Mouse (Mus musculus) thymus, postnatal 0 days (tissue): ENCODE results near the gene Lrrc14b. TPM values are rescaled to one million over a fixed set of nuclear protein-coding genes. Genes with fewer than 3 reads are reported as not detected.

Experiments used
- DNase-seq: peaks from one replicate; pipeline ENCODE4 v3.0.0-alpha.2; 2015; ENCODE audit warnings: low spot score
- polyA plus RNA-seq: library from polyadenylated mRNA; unstranded; fragments of >200 nt; fragmentation: Nextera tagmentation; extraction: Ambion mirVana; gene quantifications from 2 replicates; pipeline ENCODE4 v1.2.1, GENCODE M21; 2015

Gene Lrrc14b
- not detected in 2 replicates for polyA plus RNA-seq

DNA sequence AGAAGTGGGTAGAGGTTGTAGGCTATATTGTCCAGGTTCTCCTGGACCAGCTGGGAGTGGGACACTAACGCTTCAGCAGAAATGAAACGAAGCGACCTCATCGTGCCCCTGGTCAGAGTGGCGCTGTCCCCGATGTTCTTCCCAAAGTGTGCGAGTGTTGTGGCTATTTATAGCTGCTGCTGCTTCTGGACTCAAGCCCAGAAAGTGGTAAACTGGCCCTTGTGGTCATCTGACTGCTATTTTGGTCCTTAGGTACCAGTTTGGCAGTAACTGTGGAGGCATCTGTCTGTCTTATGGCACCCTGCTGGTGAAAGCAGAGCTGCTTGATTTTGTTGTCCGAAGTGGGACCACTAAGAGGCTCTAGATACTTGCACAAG, at the start of gene Lrrc14b:
Gene Lrrc14b, minus strand, starts transcription at position 147 of the 377 bp plus-strand sequence.
- no peak for DNase-seq

DNA sequence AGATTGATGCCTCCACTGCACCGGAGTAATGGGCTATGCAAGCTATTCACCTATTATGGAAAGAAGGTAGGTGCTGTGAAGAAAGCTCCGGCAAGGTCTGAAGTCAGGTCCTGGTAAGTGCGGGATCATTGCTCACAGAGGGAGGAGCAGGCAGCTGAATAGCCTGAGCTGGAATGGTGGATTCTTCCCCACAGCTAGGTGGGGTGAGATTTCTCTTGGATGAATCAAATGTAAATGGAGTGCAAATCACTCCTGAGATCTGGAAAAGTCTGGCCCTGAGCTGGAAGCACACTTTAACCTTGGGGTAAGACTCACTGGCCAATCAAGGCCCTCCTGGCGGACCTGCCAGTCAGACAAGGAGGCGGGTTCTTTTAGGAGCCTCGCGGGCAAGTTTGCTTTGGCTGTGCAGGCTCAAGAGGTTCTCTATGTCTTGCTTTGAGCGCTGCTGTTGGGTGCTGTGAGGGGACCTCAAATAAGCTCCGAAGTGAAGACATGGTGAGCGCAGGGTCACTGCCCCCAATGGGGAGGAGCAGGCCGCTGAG, 35.6 kb upstream of the Lrrc14b start, which contains the start of gene Ftl1-ps1:
Gene Ftl1-ps1, plus strand, starts transcription at position 397 of the 542 bp plus-strand sequence.
- DNase-seq = no peak

GRCm38 (mm10) chr13:74391156-74391555, 27.4 kb upstream of the Lrrc14b start:
- DNase-seq = no peak

- peak; percentile 71 for DNase-seq
These were observed 26.7 kb upstream of the Lrrc14b start, which contains the start of gene Zfp72 for GRCm38 (mm10) chr13:74390371-74390990. Zfp72 (minus strand) TSS chr13:74390836.

DNA sequence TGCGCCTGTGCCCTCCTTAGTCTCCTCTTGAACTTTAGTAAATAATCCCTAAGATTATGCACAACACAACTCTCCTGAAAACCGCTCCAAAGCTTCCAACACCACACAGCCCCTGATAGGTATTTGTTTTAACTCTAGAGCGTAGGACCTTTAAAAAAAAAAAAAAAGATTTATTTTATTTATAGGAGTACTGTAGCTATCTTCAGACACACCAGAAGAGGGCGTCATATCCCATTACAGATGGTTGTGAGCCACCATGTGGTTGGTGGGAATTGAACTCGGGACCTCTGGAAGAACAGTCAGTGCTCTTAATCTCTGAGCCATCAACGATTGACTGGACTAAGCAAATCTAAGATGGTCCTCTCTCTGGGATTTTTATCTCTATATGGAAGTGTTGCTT, 25.9 kb upstream of the Lrrc14b start:
- DNase-seq = no peak

- DNase-seq = no peak
These were observed 18.5 kb upstream of the Lrrc14b start for GRCm38 (mm10) chr13:74382289-74382688.

- DNase-seq = no peak
These were observed 17.9 kb upstream of the Lrrc14b start for GRCm38 (mm10) chr13:74381533-74382276.

- DNase-seq = no peak
These were observed 488 bp downstream of the Lrrc14b start for GRCm38 (mm10) chr13:74363176-74363858.

DNA sequence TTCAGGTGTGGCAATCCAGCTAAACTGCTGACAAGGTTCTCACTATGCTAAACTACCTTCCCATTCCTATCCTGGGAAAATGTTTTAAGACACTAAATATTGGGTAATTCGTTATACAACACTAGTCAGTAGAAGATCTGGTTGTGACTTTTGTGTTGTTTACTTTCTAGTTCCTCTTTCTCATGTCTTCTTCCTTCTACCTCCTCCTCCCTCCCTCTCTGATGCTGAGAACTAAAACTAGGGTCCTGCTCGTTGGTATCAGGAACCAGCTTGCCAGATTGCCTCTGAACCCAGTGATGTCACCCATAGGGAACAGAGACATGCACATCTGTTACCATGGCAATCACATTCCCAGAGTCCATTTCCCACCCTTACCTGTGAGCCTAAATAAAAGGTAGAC, 1.6 kb downstream of the Lrrc14b start:
- DNase-seq = no peak

- DNase-seq = no peak
These were observed 7.3 kb downstream of the Lrrc14b start for GRCm38 (mm10) chr13:74356491-74356890.

- DNase-seq = no peak
These were observed 13.3 kb downstream of the Lrrc14b start for GRCm38 (mm10) chr13:74350435-74350906.

DNA sequence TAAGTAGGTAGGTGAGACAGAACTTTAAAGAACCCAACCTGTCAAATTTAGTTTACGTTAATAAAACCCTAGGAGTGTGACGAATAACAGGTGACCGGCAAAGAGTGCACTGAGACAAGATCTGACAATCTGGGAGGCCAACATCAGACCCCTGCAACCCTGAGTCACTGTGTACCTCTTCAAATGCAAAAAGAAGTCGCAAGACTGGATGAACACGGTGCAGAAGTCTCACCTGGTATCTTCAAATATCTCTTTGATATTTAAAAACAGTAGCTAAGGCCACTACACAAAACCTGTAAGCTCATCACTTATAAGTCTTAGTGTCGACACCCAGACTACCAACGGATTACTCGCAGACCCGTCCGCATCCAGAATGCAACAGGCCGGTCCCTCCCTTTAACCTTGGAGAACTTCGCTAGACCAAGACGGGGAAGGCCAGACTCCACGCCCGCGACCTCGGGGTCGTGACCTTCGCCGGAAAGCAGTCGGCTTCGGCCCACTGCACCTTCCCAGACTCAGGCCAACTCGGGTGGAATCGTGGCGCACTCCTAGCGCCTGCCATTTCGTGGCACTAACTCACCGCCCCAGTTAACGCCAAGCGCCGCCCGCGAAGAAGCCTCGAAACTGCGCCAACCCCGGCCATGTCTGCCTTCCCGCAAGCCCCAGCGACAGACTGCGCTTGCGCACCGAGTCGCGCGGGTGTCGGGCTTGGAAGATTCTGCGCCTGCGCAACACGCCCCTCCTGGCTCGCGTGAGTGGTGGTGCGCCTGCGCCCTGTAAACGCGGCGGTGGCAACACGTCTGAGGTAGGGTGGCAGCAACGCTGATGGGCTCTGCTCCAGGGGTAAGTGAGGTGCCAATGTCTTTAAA, 14.0 kb downstream of the Lrrc14b start, which contains the start of the genes Sdha and Ccdc127:
Gene Sdha, minus strand, starts transcription at position 715 of the 869 bp plus-strand sequence.
Gene Ccdc127, plus strand, starts transcription at position 744 of the 869 bp plus-strand sequence.
- DNase-seq = peak; percentile 99

GRCm38 (mm10) chr13:74341036-74341435, 22.8 kb downstream of the Lrrc14b start:
- peak; percentile 78 for DNase-seq

- no peak for DNase-seq
These were observed 34.5 kb downstream of the Lrrc14b start for GRCm38 (mm10) chr13:74329321-74329720.

DNA sequence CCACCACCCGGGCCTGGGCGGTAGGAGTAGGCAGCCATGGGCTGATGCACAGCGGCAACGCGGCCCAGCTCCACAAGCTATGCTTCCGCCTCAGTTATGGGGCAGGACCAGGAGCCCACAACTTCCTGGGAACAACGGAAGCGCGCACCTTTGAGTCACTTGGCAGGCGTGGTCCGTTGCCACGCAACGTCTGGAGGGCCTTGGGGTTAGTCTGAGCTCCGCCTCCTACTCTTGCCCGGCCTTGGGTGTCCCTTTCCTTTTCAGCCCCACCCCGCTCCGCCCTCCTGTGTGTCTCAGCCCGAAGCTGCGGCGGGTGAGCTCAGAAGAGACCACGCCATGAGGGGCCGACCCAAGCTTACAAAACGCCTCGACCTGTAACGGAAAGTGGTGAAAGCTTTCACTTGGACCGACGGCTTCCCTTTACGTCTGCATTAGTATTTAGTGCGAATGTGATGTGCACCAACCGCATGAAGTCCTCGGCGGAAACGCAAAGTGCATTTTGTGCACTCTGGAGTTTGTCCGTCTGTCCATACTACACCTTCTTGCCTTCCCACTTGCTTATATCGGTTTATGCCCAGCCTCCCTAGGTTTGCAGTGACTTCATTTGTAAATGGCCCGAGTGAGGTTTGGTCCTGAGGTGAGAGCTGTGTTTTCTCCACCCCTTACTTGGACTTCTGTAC, 46.5 kb downstream of the Lrrc14b start, which contains the start of gene Pdcd6:
Gene Pdcd6, minus strand, starts transcription at position 411 of the 680 bp plus-strand sequence.
- DNase-seq = peak; percentile 93

DNA sequence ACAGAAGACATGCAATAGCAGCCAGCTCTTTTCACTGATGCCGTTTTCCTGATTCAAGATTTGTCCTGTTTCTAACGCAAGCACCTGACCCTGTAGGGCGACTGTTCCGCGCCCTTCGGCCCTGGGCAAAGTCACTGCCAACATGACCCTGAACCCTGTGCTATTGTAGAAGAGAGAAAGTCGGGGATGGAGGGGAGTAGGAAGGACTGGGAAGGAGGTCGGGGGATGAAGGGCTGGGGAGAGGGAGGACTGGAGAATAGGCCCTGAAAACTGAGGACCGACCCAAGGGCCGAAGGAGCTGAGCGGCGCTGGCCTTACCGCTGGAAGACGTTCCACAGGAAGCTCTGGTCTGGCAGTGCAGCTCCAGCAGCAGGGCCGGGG, 47.0 kb downstream of the Lrrc14b start:
- DNase-seq = no peak

DNA sequence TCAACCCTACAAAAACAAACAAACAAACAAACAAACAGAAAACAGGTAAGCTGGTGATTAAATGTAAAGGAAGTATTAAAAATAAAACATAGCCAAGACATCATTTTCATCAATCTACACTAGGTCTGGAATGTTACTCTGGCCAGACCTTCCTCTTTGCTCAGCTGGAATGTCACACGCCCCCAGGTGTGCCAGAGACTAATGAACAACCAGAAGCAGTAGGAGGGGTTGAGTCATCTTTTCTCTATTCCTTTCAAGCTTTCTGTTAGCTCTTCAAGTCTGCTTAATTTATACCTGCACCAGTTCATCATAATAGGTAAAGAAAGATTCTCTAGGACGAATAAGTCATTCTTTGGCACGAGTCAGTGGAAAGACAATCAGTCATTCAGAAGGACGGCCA, 47.4 kb downstream of the Lrrc14b start:
- DNase-seq = no peak

DNA sequence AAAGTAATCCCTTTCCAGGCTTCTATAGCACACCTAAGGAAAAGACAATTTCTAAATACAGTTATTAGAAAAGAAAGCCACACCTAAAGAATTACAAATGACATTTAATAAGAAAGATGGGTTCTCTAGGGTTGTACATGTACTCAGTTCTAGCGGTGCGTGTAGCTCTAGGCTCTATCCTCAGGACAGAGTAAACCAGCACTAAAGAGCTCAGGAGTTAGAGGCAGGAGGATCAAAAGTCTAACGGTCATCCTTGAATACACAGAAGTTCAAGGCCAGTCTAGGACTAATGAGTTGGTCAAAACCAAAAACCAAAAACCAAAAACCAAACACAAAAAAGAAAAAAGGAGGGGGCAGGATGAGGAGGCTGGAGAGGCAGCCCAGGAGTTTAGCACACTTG, 49.2 kb downstream of the Lrrc14b start:
- DNase-seq = no peak
